Mouse (Mus musculus) heart, adult 2 months (tissue): ENCODE data around the gene Fig4. TPM values are rescaled to one million over a fixed set of nuclear protein-coding genes. Genes with fewer than 3 reads are reported as not detected.

Experiments
- DNase-seq, 2 experiments: peaks; one replicate each; pipeline ENCODE4 v3.0.0; 2021
- H3K27ac ChIP-seq: fragments of 200-600 bp; 2 replicates; pipeline ENCODE4 v1.8.1; 2022
- H3K27me3 ChIP-seq: fragments of 200-500 bp; 2 replicates; pipeline ENCODE4 v1.6.1; 2012; ENCODE audit warnings: mild to moderate bottlenecking, low read length, inconsistent platforms, mixed read lengths; ENCODE audit not compliant: control insufficient read depth, insufficient read depth
- H3K36me3 ChIP-seq: fragments of 200-500 bp; 2 replicates; pipeline ENCODE4 v1.6.1; 2012; ENCODE audit warnings: low read length, inconsistent platforms; ENCODE audit not compliant: control insufficient read depth, insufficient read depth
- H3K4me1 ChIP-seq: fragments of 200-500 bp; 2 replicates; pipeline ENCODE4 v1.6.1; 2011; ENCODE audit warnings: low read length; ENCODE audit not compliant: control insufficient read depth, insufficient read depth
- H3K4me3 ChIP-seq: fragments of 200-600 bp; 2 replicates; pipeline ENCODE4 v1.8.1; 2022
- H3K79me2 ChIP-seq: fragments of 200-500 bp; replicated peaks from 2 replicates; pipeline ENCODE4 v1.6.1; 2012; ENCODE audit warnings: mild to moderate bottlenecking, inconsistent platforms, low read length, moderate library complexity, mixed read lengths; ENCODE audit not compliant: control insufficient read depth, insufficient read depth
- H3K9ac ChIP-seq: fragments of 200-500 bp; 2 replicates; pipeline ENCODE4 v1.6.1; 2012; ENCODE audit warnings: low read depth, mild to moderate bottlenecking, control low read depth, inconsistent platforms, low read length, mixed read lengths
- CTCF ChIP-seq: fragments of 200-600 bp; IDR thresholded peaks from 2 replicates; pipeline ENCODE4 v1.8.1; 2022; ENCODE audit warnings: antibody characterized with exemption, mild to moderate bottlenecking, moderate library complexity
- EP300 ChIP-seq: fragments of 200-500 bp; IDR thresholded peaks from 2 replicates; pipeline ENCODE4 v1.6.1; 2011; ENCODE audit warnings: low read depth, low read length, control low read depth; ENCODE audit not compliant: insufficient read depth
- POLR2A ChIP-seq: fragments of 200-500 bp; IDR thresholded peaks from 2 replicates; pipeline ENCODE4 v1.6.1; 2011; ENCODE audit warnings: mild to moderate bottlenecking, low read depth, low read length, control low read depth; ENCODE audit not compliant: insufficient read depth
- whole genome bisulfite sequencing: fragments of 180-500 bp; shearing (Covaris S2); methylation state at CpG from one replicate; pipeline ENCODE4 v1.1.7; 2018; 5-methylcytosine and 5-hydroxymethylcytosine counted together
- intact Hi-C: fragments of 180-260 bp; cut with DNase I; formaldehyde crosslinking; loops from one replicate; pipeline ENCODE4 v1.15.1; 2025
- polyA plus RNA-seq: library from polyadenylated mRNA; depleted of rRNA; stranded (reverse); fragments of >200 nt; gene quantifications from 2 replicates; pipeline ENCODE4 v1.2.3, GENCODE M21; 2012
- total RNA-seq, 2 experiments: library from RNA; stranded (reverse); gene quantifications; 2 replicates each; pipeline ENCODE4 v1.2.3; 2021

Fig4 gene
- total and polyA plus RNA-seq, 3 experiments: 17.8 to 25.6 (median 22.1) TPM

GRCm38 (mm10) chr10:41189392-41189791 lies 113.7 kb downstream of the Fig4 start:
- Histone ChIP-seq H3K9ac (no peak overlapping the region), H3K4me1 (no peaks in the 10 kb centered on the region), H3K36me3 (no peaks in the 10 kb centered on the region), H3K27ac (no peak overlapping the region), H3K4me3 (no peak overlapping the region), H3K79me2 (no peaks in the 10 kb centered on the region), H3K27me3 (no peaks in the 10 kb centered on the region)
- intact Hi-C loops: no loop called here
- TF ChIP-seq CTCF: no peak
- no peak for TF ChIP-seq POLR2A
- no peak for TF ChIP-seq EP300
- DNase-seq: no peak
- 71% methylated on average over 3 of the region's 3 CpGs for WGBS

DNA sequence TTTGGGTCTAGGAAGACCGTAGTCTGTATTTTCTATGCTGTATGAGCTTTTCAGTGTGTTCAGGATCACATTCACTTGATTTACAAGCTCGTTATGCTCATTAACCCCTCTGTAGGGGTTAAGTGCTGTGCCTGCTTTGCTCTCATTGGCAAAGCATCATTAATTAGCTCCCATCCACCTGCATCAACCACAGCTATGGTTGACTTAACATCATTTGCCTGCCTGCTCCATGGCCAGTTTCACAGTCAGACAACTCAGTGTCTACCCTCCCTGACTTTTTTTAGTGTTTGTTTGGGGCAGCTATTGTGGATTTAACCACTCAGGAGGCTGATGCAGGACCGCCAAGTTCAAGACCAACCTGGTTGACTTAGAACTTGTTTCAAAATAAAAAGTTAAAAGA lies 119.1 kb downstream of the Fig4 start:
- Histone ChIP-seq H3K4me3 (no peak overlapping the region), H3K4me1 (no peaks in the 10 kb centered on the region), H3K9ac (no peak overlapping the region), H3K79me2 (no peaks in the 10 kb centered on the region), H3K36me3 (no peaks in the 10 kb centered on the region), H3K27me3 (0 out of 2 replicates have a peak, but pooled peaks cover 2% of the 10 kb centered on the region), H3K27ac (no peak overlapping the region)
- no peak for DNase-seq
- WGBS: 79% methylated on average over 3 of the region's 3 CpGs
- intact Hi-C loops: no loop called here
- TF ChIP-seq POLR2A (no peak), EP300 (no peak), CTCF (no peak)

DNA sequence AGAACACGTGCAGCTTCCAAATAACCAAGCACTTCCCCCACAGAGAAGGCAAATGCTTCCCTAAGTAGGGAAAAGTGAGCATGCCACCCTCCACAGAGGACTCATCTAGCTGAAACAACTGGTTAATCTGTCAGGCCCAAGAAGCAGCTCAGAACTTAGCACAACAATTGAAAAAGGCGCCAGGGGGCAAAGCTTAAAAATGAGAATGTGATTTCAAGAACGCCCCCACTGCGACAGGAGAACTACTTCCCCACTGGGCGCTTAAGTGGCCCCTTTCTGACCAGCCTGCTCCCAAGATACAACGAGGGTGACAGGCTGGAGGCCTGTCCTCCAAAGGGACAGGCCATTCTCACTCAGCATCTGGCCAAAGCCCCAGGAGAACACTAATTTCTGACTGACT lies 120.4 kb downstream of the Fig4 start:
- Histone ChIP-seq H3K4me1 (no peaks in the 10 kb centered on the region), H3K79me2 (no peaks in the 10 kb centered on the region), H3K9ac (no peak overlapping the region), H3K4me3 (no peak overlapping the region), H3K27ac (no peak overlapping the region), H3K27me3 (0 out of 2 replicates have a peak, but pooled peaks cover 2% of the 10 kb centered on the region), H3K36me3 (no peaks in the 10 kb centered on the region)
- intact Hi-C loops: no loop called here
- TF ChIP-seq CTCF (no peak), EP300 (no peak), POLR2A (no peak)
- 24% methylated on average over 6 of the region's 6 CpGs for WGBS
- DNase-seq: no peak

DNA sequence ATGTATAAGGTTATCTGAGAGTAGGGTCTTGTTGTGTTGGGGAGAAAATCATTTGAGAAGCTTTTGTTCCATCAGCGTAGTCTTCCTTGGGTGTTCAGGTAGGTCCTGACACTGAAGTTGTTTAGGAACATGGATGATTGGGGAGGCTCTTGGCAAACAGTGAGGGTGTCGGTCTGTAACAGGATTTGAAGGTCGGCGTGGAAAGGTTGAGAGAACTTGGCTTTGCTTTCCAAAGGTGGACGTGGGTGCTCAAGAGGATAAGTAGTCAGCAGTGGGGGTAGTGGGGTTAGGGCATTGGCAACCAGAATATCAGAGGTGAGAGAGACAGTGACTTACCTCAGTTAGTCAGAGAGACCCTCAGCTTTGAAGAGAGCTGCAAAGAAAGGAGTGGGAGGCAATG lies 136.9 kb downstream of the Fig4 start:
- Histone ChIP-seq H3K27me3 (no peaks in the 10 kb centered on the region), H3K4me3 (no peak overlapping the region), H3K79me2 (no peaks in the 10 kb centered on the region), H3K27ac (no peak overlapping the region), H3K36me3 (no peaks in the 10 kb centered on the region), H3K9ac (no peak overlapping the region), H3K4me1 (no peaks in the 10 kb centered on the region)
- TF ChIP-seq CTCF: no peak
- TF ChIP-seq EP300: no peak
- no peak for TF ChIP-seq POLR2A
- intact Hi-C loops: no loop called here
- no peak for DNase-seq
- 84% methylated on average over 5 of the region's 5 CpGs for WGBS

GRCm38 (mm10) chr10:41163108-41163507 lies 140.0 kb downstream of the Fig4 start:
- TF ChIP-seq POLR2A (no peak), EP300 (no peak), CTCF (no peak)
- 38% methylated on average over 2 of the region's 2 CpGs for WGBS
- no peaks in the 10 kb centered on the region for H3K36me3 ChIP-seq
- no peak for DNase-seq
- no peaks in the 10 kb centered on the region for H3K27me3 ChIP-seq
- H3K79me2 ChIP-seq: no peaks in the 10 kb centered on the region
- H3K9ac ChIP-seq: no peak overlapping the region
- intact Hi-C loops: no loop called here
- H3K27ac ChIP-seq: no peak overlapping the region
- no peak overlapping the region for H3K4me3 ChIP-seq
- H3K4me1 ChIP-seq: no peaks in the 10 kb centered on the region

- Histone ChIP-seq H3K36me3 (no peaks in the 10 kb centered on the region), H3K79me2 (no peaks in the 10 kb centered on the region), H3K27ac (no peak overlapping the region), H3K9ac (no peak overlapping the region), H3K4me3 (no peak overlapping the region), H3K4me1 (no peaks in the 10 kb centered on the region), H3K27me3 (no peaks in the 10 kb centered on the region)
- 88% methylated on average over 2 of the region's 2 CpGs for WGBS
- TF ChIP-seq POLR2A: no peak
- TF ChIP-seq EP300: no peak
- no peak for TF ChIP-seq CTCF
- no peak for DNase-seq
- intact Hi-C loops: no loop called here
Observed at GRCm38 (mm10) chr10:41157296-41157695, 145.8 kb downstream of the Fig4 start.
